Mouse (Mus musculus) heart, postnatal 0 days (tissue): Measurements from ENCODE around the gene Map1lc3b. TPM values are rescaled to one million over a fixed set of nuclear protein-coding genes. Genes with fewer than 3 reads are reported as not detected.

Source experiments
- ATAC-seq: fragments of 200-750 bp; cut with Nextera tagmentation; 2 replicates; pipeline ENCODE4 v1.8.0; 2017; ENCODE audit warnings: low read depth, moderate number of reproducible peaks, moderate library complexity; ENCODE audit not compliant: insufficient read depth
- DNase-seq: peaks from one replicate; pipeline ENCODE4 v3.0.0-alpha.2; 2016; ENCODE audit warnings: low spot score
- H3K27ac ChIP-seq: fragments of 300-500 bp; sonication (generic); 2 replicates; pipeline ENCODE4 v1.5.1; 2014; ENCODE audit warnings: low read depth, mild to moderate bottlenecking
- H3K27me3 ChIP-seq: fragments of 300-500 bp; sonication (generic); 2 replicates; pipeline ENCODE4 v1.6.1; 2014; ENCODE audit warnings: low read length, mixed read lengths; ENCODE audit not compliant: control insufficient read depth, insufficient read depth
- H3K36me3 ChIP-seq: fragments of 300-500 bp; sonication (generic); replicated peaks from 2 replicates; pipeline ENCODE4 v1.6.1; 2014; ENCODE audit warnings: low read length, mixed read lengths; ENCODE audit not compliant: control insufficient read depth, insufficient read depth
- H3K4me1 ChIP-seq: fragments of 300-500 bp; sonication (generic); 2 replicates; pipeline ENCODE4 v1.6.1; 2014; ENCODE audit warnings: antibody characterized with exemption; ENCODE audit not compliant: control insufficient read depth, insufficient read depth
- H3K4me2 ChIP-seq: fragments of 300-500 bp; sonication (generic); 2 replicates; pipeline ENCODE4 v1.6.1; 2014; ENCODE audit warnings: low read depth, mild to moderate bottlenecking, low read length, moderate library complexity
- H3K4me3 ChIP-seq: fragments of 300-500 bp; sonication (generic); 2 replicates; pipeline ENCODE4 v1.5.1; 2014; ENCODE audit warnings: low read depth, low read length
- H3K9ac ChIP-seq: fragments of 300-500 bp; sonication (generic); replicated peaks from 2 replicates; pipeline ENCODE4 v1.6.1; 2014; ENCODE audit warnings: low read depth, low read length, mixed read lengths
- H3K9me3 ChIP-seq: fragments of 300-500 bp; sonication (generic); replicated peaks from 2 replicates; pipeline ENCODE4 v1.6.1; 2016; ENCODE audit warnings: low read length; ENCODE audit not compliant: control insufficient read depth
- CTCF ChIP-seq: IDR thresholded peaks from 2 replicates; pipeline ENCODE4 v1.5.1; 2016; ENCODE audit warnings: antibody characterized with exemption, control low read depth, low read depth
- EP300 ChIP-seq: IDR thresholded peaks from 2 replicates; pipeline ENCODE4 v1.6.1; 2016; ENCODE audit warnings: antibody characterized with exemption, low read depth
- WGBS: fragments of 180-500 bp; shearing (Covaris S2); extraction: QIAGEN DNeasy Blood & Tissue Kit; methylation state at CpG from one replicate; pipeline ENCODE4 v1.1.7; 2014; 5-methylcytosine and 5-hydroxymethylcytosine counted together
- polyA plus RNA-seq: library from polyadenylated mRNA; unstranded; fragments of >200 nt; fragmentation: Nextera tagmentation; extraction: Ambion mirVana; gene quantifications from 2 replicates; pipeline ENCODE4 v1.2.1, GENCODE M21; 2015
- total RNA-seq: library from RNA; depleted of rRNA; stranded (reverse); fragments of >200 nt; gene quantifications from 2 replicates; pipeline ENCODE4 v1.2.3, GENCODE M21; 2014; ENCODE audit warnings: low replicate concordance

Gene Map1lc3b
- total and polyA plus RNA-seq, 2 experiments from 2014 or later = 186 to 313 TPM

- peaks cover 22% of the 10 kb centered on the region for H3K4me1 ChIP-seq
- peak overlapping the region; percentile 19; the same call in 1 of the 2 replicates for H3K27ac ChIP-seq
Measured at GRCm38 (mm10) chr8:121573275-121573674, 16.9 kb upstream of the Map1lc3b start.

GRCm38 (mm10) chr8:121575661-121576060 is 14.5 kb upstream of the Map1lc3b start:
- Histone ChIP-seq H3K4me1 (peaks cover 22% of the 10 kb centered on the region), H3K9ac (no peak overlapping the region), H3K36me3 (no peaks in the 10 kb centered on the region), H3K4me2 (no peak overlapping the region), H3K27me3 (no peaks in the 10 kb centered on the region), H3K9me3 (no peaks in the 10 kb centered on the region), H3K27ac (no peak overlapping the region), H3K4me3 (no peak overlapping the region)
- no peak for TF ChIP-seq EP300
- no peak for TF ChIP-seq CTCF
- 82% methylated on average over 3 of the region's 3 CpGs for WGBS
- DNase-seq (no peak), ATAC-seq (no peak)

More at GRCm38 (mm10) chr8:121573275-121573674, 16.9 kb upstream of the Map1lc3b start:
- DNase-seq (peak; percentile 46), ATAC-seq (peak; percentile 66)
- WGBS = 17% methylated on average over 3 of the region's 3 CpGs
- TF ChIP-seq EP300 (no peak), CTCF (no peak)
- Histone ChIP-seq H3K4me3 (no peak overlapping the region), H3K9ac (no peak overlapping the region), H3K9me3 (no peaks in the 10 kb centered on the region), H3K4me2 (no peak overlapping the region), H3K27me3 (no peaks in the 10 kb centered on the region), H3K36me3 (no peaks in the 10 kb centered on the region)

- Histone ChIP-seq H3K4me1 (peaks cover 19% of the 10 kb centered on the region), H3K36me3 (no peaks in the 10 kb centered on the region), H3K4me2 (peak overlapping the region; percentile 91), H3K9me3 (no peaks in the 10 kb centered on the region), H3K27me3 (no peaks in the 10 kb centered on the region), H3K9ac (peak overlapping the region; percentile 73), H3K27ac (peak overlapping the region; percentile 70), H3K4me3 (peak overlapping the region; percentile 73)
- ATAC-seq (peak; percentile 1; the same call in 1 of the 2 replicates), DNase-seq (no peak)
- TF ChIP-seq CTCF (no peak), EP300 (no peak)
- 3% methylated on average over 40 of the region's 44 CpGs for WGBS
Measured at GRCm38 (mm10) chr8:121577751-121578675, 12.1 kb upstream of the Map1lc3b start.

- H3K9ac ChIP-seq = peak within 1 kb of the TSS; percentile 73
- peak within 1 kb of the TSS; percentile 70 for H3K27ac ChIP-seq
- no peak for TF ChIP-seq CTCF
- no peak for TF ChIP-seq EP300
- no peaks in the 10 kb centered on the region for H3K9me3 ChIP-seq
- H3K27me3 ChIP-seq = no peaks in the 10 kb centered on the region
- peak within 1 kb of the TSS; percentile 91 for H3K4me2 ChIP-seq
- 3% methylated on average over 52 of the region's 63 CpGs for WGBS
- peak; percentile 94 for DNase-seq
- H3K4me1 ChIP-seq = peaks cover 13% of the 10 kb centered on the region; the same call in 1 of the 2 replicates
- no peaks in the 10 kb centered on the region for H3K36me3 ChIP-seq
- peak; percentile 90 for ATAC-seq
- H3K4me3 ChIP-seq = peak within 1 kb of the TSS; percentile 73
Measured at GRCm38 (mm10) chr8:121578676-121579451, 11.3 kb upstream of the Map1lc3b start, which contains the start of gene Fbxo31. Gene Fbxo31 (minus strand): TSS chr8:121578806.

- Histone ChIP-seq H3K4me1 (peaks cover 17% of the 10 kb centered on the region; the same call in 1 of the 2 replicates), H3K9me3 (no peaks in the 10 kb centered on the region), H3K4me3 (no peak overlapping the region), H3K27me3 (no peaks in the 10 kb centered on the region), H3K9ac (no peak overlapping the region), H3K4me2 (no peak overlapping the region), H3K27ac (no peak overlapping the region; the same call in 1 of the 2 replicates), H3K36me3 (no peaks in the 10 kb centered on the region)
- no peak for TF ChIP-seq EP300
- no peak for TF ChIP-seq CTCF
- DNase-seq (no peak), ATAC-seq (no peak)
- WGBS = 43% methylated on average over 9 of the region's 9 CpGs
Measured at GRCm38 (mm10) chr8:121580465-121580864, 9.7 kb upstream of the Map1lc3b start.
